Mouse (Mus musculus): ENCODE results near the gene Bst2. TPM values are rescaled to one million over a fixed set of nuclear protein-coding genes. Genes with fewer than 3 reads are reported as not detected.

Bst2 gene
- polyA plus RNA-seq, 1 experiment from 2014 or later: 4.2 TPM

DNA sequence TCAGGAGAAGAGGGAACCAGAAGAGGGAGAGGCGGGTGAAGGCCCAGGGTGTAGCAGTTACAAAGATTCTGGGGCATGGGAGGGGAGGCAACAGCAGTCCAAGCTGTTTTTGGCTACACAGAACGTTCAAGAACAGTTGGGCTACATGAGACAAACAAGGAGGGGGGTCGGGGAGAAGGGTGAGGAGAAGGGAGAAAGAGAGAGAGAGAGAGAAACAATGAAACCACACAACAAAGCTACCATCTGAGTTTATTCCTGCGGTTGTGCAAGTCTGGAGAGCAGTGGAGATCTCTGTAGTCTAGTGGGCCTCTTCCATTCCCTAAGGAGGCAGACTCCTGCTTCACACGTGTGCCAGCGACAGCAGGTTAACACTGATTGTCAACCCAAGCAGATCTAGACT, 16.7 kb upstream of the Bst2 start:
- Histone ChIP-seq H3K27ac (ENCODE audit: low read depth, low read length) (no peak overlapping the region), H3K36me3 (ENCODE audit: control insufficient read depth, insufficient read depth, low read length) (no peaks in the 10 kb centered on the region), H3K9me3 (replicated peaks; ENCODE audit: control insufficient read depth, low read length) (no peaks in the 10 kb centered on the region), H3K27me3 (ENCODE audit: control insufficient read depth, insufficient read depth, low read length) (peaks cover 31% of the 10 kb centered on the region), H3K9ac (ENCODE audit: low read depth, low read length) (no peak overlapping the region), H3K4me1 (ENCODE audit: control insufficient read depth, insufficient read depth, low read length) (peaks cover 12% of the 10 kb centered on the region), H3K4me2 (no peak overlapping the region), H3K4me3 (ENCODE audit: low read depth, low read length) (no peak overlapping the region)
- 84% methylated on average over 6 of the region's 6 CpGs for WGBS (ENCODE audit: insufficient replicate concordance)
- no peak for ATAC-seq (replicated peaks; ENCODE audit: insufficient number of reproducible peaks, low FRiP score, low TSS enrichment)

DNA sequence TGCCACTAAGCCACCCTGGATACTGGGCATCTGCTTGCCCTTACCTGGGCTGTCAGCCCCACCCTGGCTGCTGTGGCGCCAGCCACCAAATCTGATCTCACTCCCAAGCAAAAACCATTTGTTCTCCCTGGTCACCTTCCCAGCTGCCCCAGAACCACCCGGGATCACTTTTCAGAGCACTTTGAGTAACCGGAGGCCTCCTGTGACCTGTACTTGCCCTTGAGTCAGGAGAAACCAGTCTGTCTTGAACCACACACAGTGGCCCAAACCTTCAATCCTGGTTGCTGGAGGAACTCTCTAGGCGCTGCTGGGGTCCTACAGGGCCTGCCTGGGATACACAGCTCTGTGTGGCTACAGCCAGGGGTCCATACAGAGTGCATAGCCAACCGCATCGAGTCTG, 15.5 kb upstream of the Bst2 start:
- Histone ChIP-seq H3K27ac (ENCODE audit: low read depth, low read length) (no peak overlapping the region), H3K27me3 (ENCODE audit: control insufficient read depth, insufficient read depth, low read length) (peaks cover 18% of the 10 kb centered on the region), H3K9me3 (replicated peaks; ENCODE audit: control insufficient read depth, low read length) (no peaks in the 10 kb centered on the region), H3K4me2 (no peak overlapping the region), H3K4me1 (ENCODE audit: control insufficient read depth, insufficient read depth, low read length) (0 out of 2 replicates have a peak, but pooled peaks cover 5% of the 10 kb centered on the region), H3K9ac (ENCODE audit: low read depth, low read length) (no peak overlapping the region), H3K36me3 (ENCODE audit: control insufficient read depth, insufficient read depth, low read length) (peaks cover 3% of the 10 kb centered on the region), H3K4me3 (ENCODE audit: low read depth, low read length) (no peak overlapping the region)
- WGBS (ENCODE audit: insufficient replicate concordance): 51% methylated on average over 6 of the region's 6 CpGs
- no peak for ATAC-seq (replicated peaks; ENCODE audit: insufficient number of reproducible peaks, low FRiP score, low TSS enrichment)

DNA sequence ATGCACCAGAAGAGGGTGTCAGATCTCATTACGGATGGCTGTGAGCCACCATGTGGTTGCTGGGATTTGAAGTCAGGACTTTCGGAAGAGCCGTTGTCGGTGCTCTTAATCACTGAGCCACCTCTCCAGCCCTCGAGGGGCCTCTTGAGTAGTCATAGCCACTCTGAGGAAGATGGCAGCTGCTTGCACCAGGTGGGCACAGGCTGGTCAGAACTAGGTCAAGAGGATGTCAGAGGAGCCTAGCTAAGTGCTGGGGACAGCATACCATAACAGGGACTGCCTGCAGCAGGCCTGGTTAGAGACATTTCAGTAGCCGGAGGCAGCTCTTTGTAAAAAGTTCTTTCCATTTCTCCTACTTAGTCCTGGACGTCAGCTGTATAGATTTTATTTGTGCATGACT, 13.5 kb upstream of the Bst2 start:
- Histone ChIP-seq H3K27me3 (ENCODE audit: control insufficient read depth, insufficient read depth, low read length) (peaks cover 4% of the 10 kb centered on the region; the same call in 1 of the 2 replicates), H3K36me3 (ENCODE audit: control insufficient read depth, insufficient read depth, low read length) (peaks cover 8% of the 10 kb centered on the region), H3K4me1 (ENCODE audit: control insufficient read depth, insufficient read depth, low read length) (0 out of 2 replicates have a peak, but pooled peaks cover 5% of the 10 kb centered on the region), H3K4me3 (ENCODE audit: low read depth, low read length) (no peak overlapping the region), H3K27ac (ENCODE audit: low read depth, low read length) (no peak overlapping the region), H3K4me2 (no peak overlapping the region), H3K9me3 (replicated peaks; ENCODE audit: control insufficient read depth, low read length) (no peaks in the 10 kb centered on the region), H3K9ac (ENCODE audit: low read depth, low read length) (no peak overlapping the region)
- ATAC-seq (replicated peaks; ENCODE audit: insufficient number of reproducible peaks, low FRiP score, low TSS enrichment): no peak
- WGBS (ENCODE audit: insufficient replicate concordance): 72% methylated on average over 7 of the region's 7 CpGs

DNA sequence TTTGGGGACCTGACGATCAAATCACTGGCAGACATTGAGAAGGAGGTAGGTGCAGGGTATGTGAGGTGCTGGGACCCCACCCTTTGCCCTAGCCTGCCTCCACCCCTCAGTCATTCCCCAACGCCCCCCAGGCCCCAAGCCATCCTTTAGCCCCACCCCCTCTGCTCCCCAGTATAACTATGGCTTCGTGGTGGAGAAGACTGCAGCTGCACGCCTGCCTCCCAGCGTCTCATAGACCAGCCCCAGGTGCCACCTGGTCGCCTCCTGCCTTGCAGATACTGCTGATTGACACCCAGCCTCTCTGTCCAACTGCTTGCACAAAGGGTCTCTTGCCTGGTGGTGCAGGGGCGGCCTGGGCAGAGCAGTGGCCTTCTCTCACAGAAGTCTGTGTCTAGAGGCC, 10.3 kb upstream of the Bst2 start:
- no peak overlapping the region for H3K4me2 ChIP-seq
- H3K9me3 ChIP-seq (replicated peaks; ENCODE audit: control insufficient read depth, low read length): no peaks in the 10 kb centered on the region
- no peak overlapping the region for H3K4me3 ChIP-seq (ENCODE audit: low read depth, low read length)
- ATAC-seq (replicated peaks; ENCODE audit: insufficient number of reproducible peaks, low FRiP score, low TSS enrichment): no peak
- H3K27ac ChIP-seq (ENCODE audit: low read depth, low read length): no peak overlapping the region
- no peaks in the 10 kb centered on the region for H3K27me3 ChIP-seq (ENCODE audit: control insufficient read depth, insufficient read depth, low read length)
- 84% methylated on average over 7 of the region's 7 CpGs for WGBS (ENCODE audit: insufficient replicate concordance)
- H3K9ac ChIP-seq (ENCODE audit: low read depth, low read length): no peak overlapping the region
- H3K36me3 ChIP-seq (ENCODE audit: control insufficient read depth, insufficient read depth, low read length): peaks cover 11% of the 10 kb centered on the region
- H3K4me1 ChIP-seq (ENCODE audit: control insufficient read depth, insufficient read depth, low read length): 0 out of 2 replicates have a peak, but pooled peaks cover 10% of the 10 kb centered on the region

DNA sequence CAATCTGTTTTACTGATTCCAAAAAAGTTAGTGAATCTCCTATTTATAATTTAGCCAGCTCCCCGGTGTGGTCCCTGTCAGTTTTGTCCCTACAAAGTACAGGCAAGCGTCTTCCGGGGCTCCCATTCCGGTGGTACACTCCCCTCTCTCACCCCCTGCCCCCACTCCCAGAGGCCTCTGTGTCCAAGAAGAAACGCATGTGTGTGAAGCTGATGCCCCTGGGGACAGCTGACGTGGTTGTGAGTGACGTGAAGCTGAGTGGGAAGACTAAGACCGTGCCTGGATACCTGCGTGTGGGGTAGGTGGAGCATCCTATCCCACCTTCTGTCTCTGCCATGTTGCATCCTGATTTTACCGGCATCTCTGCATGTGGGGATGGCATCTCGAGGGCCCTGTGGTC, 7.8 kb upstream of the Bst2 start:
- WGBS (ENCODE audit: insufficient replicate concordance): 94% methylated on average over 11 of the region's 11 CpGs
- Histone ChIP-seq H3K4me3 (ENCODE audit: low read depth, low read length) (no peak overlapping the region), H3K9ac (ENCODE audit: low read depth, low read length) (no peak overlapping the region), H3K4me2 (no peak overlapping the region), H3K27ac (ENCODE audit: low read depth, low read length) (no peak overlapping the region), H3K9me3 (replicated peaks; ENCODE audit: control insufficient read depth, low read length) (no peaks in the 10 kb centered on the region), H3K36me3 (ENCODE audit: control insufficient read depth, insufficient read depth, low read length) (peaks cover 11% of the 10 kb centered on the region), H3K27me3 (ENCODE audit: control insufficient read depth, insufficient read depth, low read length) (no peaks in the 10 kb centered on the region), H3K4me1 (ENCODE audit: control insufficient read depth, insufficient read depth, low read length) (0 out of 2 replicates have a peak, but pooled peaks cover 6% of the 10 kb centered on the region)
- ATAC-seq (replicated peaks; ENCODE audit: insufficient number of reproducible peaks, low FRiP score, low TSS enrichment): no peak

DNA sequence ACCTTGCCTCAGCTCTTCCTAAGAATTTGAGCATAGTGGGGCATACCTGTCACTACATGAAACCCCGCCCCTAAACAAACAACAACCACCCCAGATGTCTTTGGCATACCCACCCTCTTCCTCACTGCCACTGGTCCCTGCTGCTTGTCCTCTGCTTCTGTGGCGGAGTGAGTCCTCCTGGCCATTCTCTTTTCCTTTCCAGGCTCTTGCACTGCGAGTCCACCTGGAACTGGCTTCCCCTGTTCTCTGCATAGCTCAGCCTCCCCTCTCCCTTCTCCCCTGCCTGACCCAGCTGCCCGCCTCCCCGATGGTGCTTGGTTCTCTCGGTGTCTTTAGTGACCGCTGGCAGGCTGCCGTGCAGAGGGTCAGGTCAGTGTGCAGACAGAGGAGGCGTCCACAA, 6.5 kb upstream of the Bst2 start:
- H3K4me3 ChIP-seq (ENCODE audit: low read depth, low read length): peak overlapping the region; percentile 80
- ATAC-seq (replicated peaks; ENCODE audit: insufficient number of reproducible peaks, low FRiP score, low TSS enrichment): no peak
- no peaks in the 10 kb centered on the region for H3K27me3 ChIP-seq (ENCODE audit: control insufficient read depth, insufficient read depth, low read length)
- WGBS (ENCODE audit: insufficient replicate concordance): 86% methylated on average over 9 of the region's 9 CpGs
- no peak overlapping the region for H3K27ac ChIP-seq (ENCODE audit: low read depth, low read length)
- H3K9me3 ChIP-seq (replicated peaks; ENCODE audit: control insufficient read depth, low read length): no peaks in the 10 kb centered on the region
- 0 out of 2 replicates have a peak, but pooled peaks cover 6% of the 10 kb centered on the region for H3K4me1 ChIP-seq (ENCODE audit: control insufficient read depth, insufficient read depth, low read length)
- H3K9ac ChIP-seq (ENCODE audit: low read depth, low read length): peak overlapping the region; percentile 72; the same call in 1 of the 2 replicates
- H3K36me3 ChIP-seq (ENCODE audit: control insufficient read depth, insufficient read depth, low read length): peaks cover 11% of the 10 kb centered on the region
- peak overlapping the region; percentile 85 for H3K4me2 ChIP-seq

DNA sequence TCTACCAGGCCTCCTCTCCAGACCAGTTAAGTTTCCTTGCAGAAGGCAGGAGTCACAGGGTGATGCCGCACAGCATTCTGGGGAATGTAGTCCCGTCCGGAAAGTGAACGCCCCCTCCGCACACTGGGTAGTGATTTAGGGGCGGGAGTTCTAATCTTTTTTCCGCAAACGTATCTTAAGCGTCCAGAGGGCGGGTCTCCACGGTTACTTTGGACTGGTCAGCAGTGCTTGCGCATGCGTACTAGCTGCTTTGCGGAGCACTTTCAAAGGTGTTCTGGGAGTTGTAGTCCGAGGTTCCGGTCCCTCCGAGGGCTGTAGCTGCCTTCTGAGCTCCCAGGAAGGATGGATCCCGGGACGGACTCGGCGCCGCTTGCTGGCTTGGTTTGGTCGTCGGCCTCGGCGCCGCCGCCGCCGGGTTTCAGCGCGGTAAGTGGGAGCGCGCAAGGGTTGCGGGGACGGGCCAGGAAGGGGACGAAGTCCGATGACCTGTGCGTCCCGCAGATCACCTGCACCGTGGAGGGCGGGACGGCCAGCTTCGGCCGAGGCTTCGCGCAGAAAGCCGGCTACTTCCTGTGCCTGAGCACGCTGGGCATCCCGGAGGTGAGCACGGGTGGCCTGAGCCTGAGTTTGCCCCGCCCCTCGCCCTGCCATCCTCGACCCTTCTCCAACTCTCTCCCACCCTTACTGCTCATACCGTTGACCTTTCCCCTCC, 5.5 kb upstream of the Bst2 start, which contains the start of gene Mvb12a:
TSS of gene Mvb12a (plus strand) at position 291 of the 712 bp plus-strand sequence.
- H3K27me3 ChIP-seq (ENCODE audit: control insufficient read depth, insufficient read depth, low read length): no peaks in the 10 kb centered on the region
- peak within 1 kb of the TSS; percentile 72 for H3K9ac ChIP-seq (ENCODE audit: low read depth, low read length)
- peak within 1 kb of the TSS; percentile 80 for H3K4me3 ChIP-seq (ENCODE audit: low read depth, low read length)
- peaks cover 8% of the 10 kb centered on the region for H3K36me3 ChIP-seq (ENCODE audit: control insufficient read depth, insufficient read depth, low read length)
- H3K9me3 ChIP-seq (replicated peaks; ENCODE audit: control insufficient read depth, low read length): no peaks in the 10 kb centered on the region
- peak; percentile 93 for ATAC-seq (replicated peaks; ENCODE audit: insufficient number of reproducible peaks, low FRiP score, low TSS enrichment)
- under 1% methylated on average over 55 of the region's 55 CpGs for WGBS (ENCODE audit: insufficient replicate concordance)
- 0 out of 2 replicates have a peak, but pooled peaks cover 6% of the 10 kb centered on the region for H3K4me1 ChIP-seq (ENCODE audit: control insufficient read depth, insufficient read depth, low read length)
- peak within 1 kb of the TSS; percentile 85 for H3K4me2 ChIP-seq
- H3K27ac ChIP-seq (ENCODE audit: low read depth, low read length): no peak within 1 kb of the TSS

DNA sequence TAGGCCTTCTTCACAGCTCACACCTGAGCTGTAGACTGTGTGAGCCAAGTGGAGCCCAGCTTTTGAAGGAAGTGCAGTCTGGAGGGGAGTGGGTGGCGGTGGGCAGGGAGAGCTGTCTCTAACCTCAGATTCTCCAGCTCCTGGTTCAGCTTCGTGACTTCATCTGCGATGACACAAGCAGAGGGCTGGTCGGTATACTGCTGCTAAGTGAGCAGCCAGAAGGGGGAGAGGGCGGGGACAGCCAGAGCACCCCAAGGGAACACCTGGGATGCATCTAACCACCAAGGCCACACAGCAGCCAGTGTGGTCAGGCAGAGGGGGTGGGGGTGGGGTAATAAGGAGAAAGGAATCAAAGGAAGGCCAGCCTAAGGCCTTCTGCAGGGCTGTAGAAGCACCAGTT, 1.6 kb downstream of the Bst2 start:
- no peak overlapping the region for H3K4me2 ChIP-seq
- H3K9ac ChIP-seq (ENCODE audit: low read depth, low read length): 0 out of 2 replicates have a peak overlapping the region, but pooled peaks have one; percentile 0
- H3K36me3 ChIP-seq (ENCODE audit: control insufficient read depth, insufficient read depth, low read length): no peaks in the 10 kb centered on the region
- H3K4me3 ChIP-seq (ENCODE audit: low read depth, low read length): no peak overlapping the region
- no peaks in the 10 kb centered on the region for H3K4me1 ChIP-seq (ENCODE audit: control insufficient read depth, insufficient read depth, low read length)
- ATAC-seq (replicated peaks; ENCODE audit: insufficient number of reproducible peaks, low FRiP score, low TSS enrichment): no peak
- H3K9me3 ChIP-seq (replicated peaks; ENCODE audit: control insufficient read depth, low read length): no peaks in the 10 kb centered on the region
- WGBS (ENCODE audit: insufficient replicate concordance): 48% methylated on average over 5 of the region's 5 CpGs
- H3K27me3 ChIP-seq (ENCODE audit: control insufficient read depth, insufficient read depth, low read length): 0 out of 2 replicates have a peak, but pooled peaks cover 4% of the 10 kb centered on the region
- no peak overlapping the region for H3K27ac ChIP-seq (ENCODE audit: low read depth, low read length)

All from heart, embryonic 11.5 days (tissue).